Comparison of ENCODE assay signal across 9 mouse cellular contexts in the genomic region with DNA sequence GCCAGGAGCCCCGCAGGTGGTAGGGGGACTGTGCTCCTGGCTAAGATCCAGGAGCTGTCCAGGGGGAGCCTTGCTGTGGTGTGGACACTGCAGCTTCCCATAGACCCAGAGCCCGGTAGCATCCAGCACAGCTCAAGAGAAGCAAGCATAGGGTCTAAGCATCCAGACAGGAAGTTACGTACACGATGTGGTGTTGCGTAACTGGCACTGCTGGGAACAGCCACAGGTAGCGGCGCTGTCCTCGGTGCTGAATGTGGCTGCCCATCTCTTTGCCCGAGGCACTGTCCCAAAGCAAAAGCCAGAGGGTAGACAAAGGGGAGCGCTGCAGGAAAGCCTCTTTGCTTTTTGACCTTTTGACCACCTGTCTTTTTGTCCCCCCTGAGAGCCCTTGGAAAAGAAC. TPM values are rescaled to one million over a fixed set of nuclear protein-coding genes. Genes with fewer than 3 reads are reported as not detected.
DNase-seq lines count a peak whose midpoint lies in the region; ATAC-seq and TF ChIP-seq lines count a peak whose summit lies in the region.
"Had no signal": no experiment of that assay in that cellular context is flagged by ENCODE, and none has a peak within 500 bp of the region (broad histone marks: within the 10 kb centered on the region; RNA-seq: fewer than 3 reads in every experiment).

No protein-coding gene starts in this region.

- WGBS in midbrain, embryonic 10.5 days, result 13% methylated on average over 10 of the region's 10 CpGs
- 18% methylated on average over 10 of the region's 10 CpGs for WGBS in midbrain, embryonic 15.5 days
- WGBS in forebrain, postnatal 0 days, result 14% methylated on average over 10 of the region's 10 CpGs

- H3K9me3 ChIP-seq in midbrain, embryonic 10.5 days (replicated peaks), result no peaks in the 10 kb centered on the region
- no peaks in the 10 kb centered on the region for H3K9me3 ChIP-seq in midbrain, embryonic 15.5 days
- H3K9me3 ChIP-seq in forebrain, postnatal 0 days (ENCODE audit: low read length), result no peaks in the 10 kb centered on the region
- H3K9me3 ChIP-seq: embryonic facial prominence, embryonic 12.5 days had no signal

- H3K27me3 ChIP-seq in midbrain, embryonic 10.5 days (ENCODE audit: low read depth, poor library complexity, severe bottlenecking), result peaks cover 14% of the 10 kb centered on the region
- no peaks in the 10 kb centered on the region for H3K27me3 ChIP-seq in midbrain, embryonic 15.5 days (replicated peaks)
- H3K27me3 ChIP-seq in forebrain, postnatal 0 days (ENCODE audit: insufficient read depth, low read length), result no peaks in the 10 kb centered on the region
- H3K27me3 ChIP-seq: embryonic facial prominence, embryonic 12.5 days had no signal

- no peaks in the 10 kb centered on the region for H3K36me3 ChIP-seq in midbrain, embryonic 10.5 days
- H3K36me3 ChIP-seq in midbrain, embryonic 15.5 days (replicated peaks), result no peaks in the 10 kb centered on the region
- H3K36me3 ChIP-seq in forebrain, postnatal 0 days (ENCODE audit: insufficient read depth), result no peaks in the 10 kb centered on the region
- H3K36me3 ChIP-seq: embryonic facial prominence, embryonic 12.5 days had no signal

- no peak overlapping the region for H3K4me2 ChIP-seq in midbrain, embryonic 15.5 days
- no peak overlapping the region for H3K4me2 ChIP-seq in forebrain, postnatal 0 days (ENCODE audit: low read depth)
- H3K4me2 ChIP-seq: embryonic facial prominence, embryonic 12.5 days had no signal

- H3K9ac ChIP-seq in midbrain, embryonic 15.5 days, result no peak overlapping the region
- no peak overlapping the region for H3K9ac ChIP-seq in forebrain, postnatal 0 days
- H3K9ac ChIP-seq: embryonic facial prominence, embryonic 12.5 days had no signal

- peak; percentile 54 for DNase-seq in midbrain, embryonic 10.5 days (ENCODE audit: low spot score)
- peak; percentile 29 for DNase-seq in c-Kit-positive CD71-positive TER-119-negative erythroid progenitor cells, embryonic 14.5 days (ENCODE audit: low read depth)
- peak; percentile 80 to 81 for DNase-seq in kidney, postnatal 4 days
- DNase-seq in retina, postnatal 1 day, result peak; percentile 52
- no peak for DNase-seq in gastrocnemius, adult 18-20 months (ENCODE audit: low spot score)
- no peak for DNase-seq in forebrain, postnatal 0 days

- H3K4me1 ChIP-seq in midbrain, embryonic 10.5 days, result 0 out of 2 replicates have a peak, but pooled peaks cover 2% of the 10 kb centered on the region
- peaks cover 4% of the 10 kb centered on the region; the same call in 1 of the 2 replicates for H3K4me1 ChIP-seq in midbrain, embryonic 15.5 days
- no peaks in the 10 kb centered on the region for H3K4me1 ChIP-seq in forebrain, postnatal 0 days (ENCODE audit: insufficient read depth)

- no peak for TF ChIP-seq CTCF in forebrain, postnatal 0 days (IDR thresholded peaks at IDR 0.05; ENCODE audit: low read depth)

- no peak overlapping the region for H3K27ac ChIP-seq in midbrain, embryonic 10.5 days (replicated peaks)
- H3K27ac ChIP-seq in midbrain, embryonic 15.5 days, result no peak overlapping the region
- H3K27ac ChIP-seq in forebrain, postnatal 0 days (ENCODE audit: low read depth, low read length), result no peak overlapping the region
- H3K27ac ChIP-seq: embryonic facial prominence, embryonic 12.5 days; macrophage had no signal

- H3K4me3 ChIP-seq in midbrain, embryonic 10.5 days, result no peak overlapping the region
- H3K4me3 ChIP-seq in midbrain, embryonic 15.5 days, result no peak overlapping the region
- H3K4me3 ChIP-seq in forebrain, postnatal 0 days (ENCODE audit: low read depth, low read length), result no peak overlapping the region
- H3K4me3 ChIP-seq: embryonic facial prominence, embryonic 12.5 days had no signal

- no peak for ATAC-seq in midbrain, embryonic 15.5 days (replicated peaks)
- ATAC-seq in forebrain, postnatal 0 days, result no peak

RNA-seq across cellular contexts. Expression of gene Cpz, which starts 6.1 kb away (rescaled TPM):
- polyA plus RNA-seq in midbrain, embryonic 10.5 days (2016; fragmentation: Nextera tagmentation; extraction: Ambion mirVana), result 3.5 and 4.9 TPM in 2 replicates
- 1.8 and 2.2 TPM in 2 replicates for polyA plus RNA-seq in midbrain, embryonic 15.5 days (2015; fragmentation: Nextera tagmentation; extraction: Ambion mirVana)
- total RNA-seq in gastrocnemius, adult 18-20 months (2021), result under 1 TPM in 1 of 2 experiments, not detected in 1; 0.12 TPM
- total RNA-seq in forebrain, postnatal 0 days (2014; rRNA removed), result 3.5 and 14.3 TPM in 2 replicates
- 1.8 and 2.2 TPM in 2 replicates for polyA plus RNA-seq in forebrain, postnatal 0 days (2015; fragmentation: Nextera tagmentation; extraction: Ambion mirVana)
- polyA plus RNA-seq: macrophage had no signal

RNA-seq across cellular contexts. Expression of gene Trmt44, which starts 43.3 kb away (rescaled TPM):
- polyA plus RNA-seq in midbrain, embryonic 10.5 days (2016; fragmentation: Nextera tagmentation; extraction: Ambion mirVana), result 8.7 and 9.1 TPM in 2 replicates
- 7.3 and 7.6 TPM in 2 replicates for polyA plus RNA-seq in midbrain, embryonic 15.5 days (2015; fragmentation: Nextera tagmentation; extraction: Ambion mirVana)
- 1 to 10 TPM; 1.7 TPM for total RNA-seq in gastrocnemius, adult 18-20 months (2021)
- total RNA-seq in forebrain, postnatal 0 days (2014; rRNA removed), result 10.6 and 12.3 TPM in 2 replicates
- 2.7 and 3.5 TPM in 2 replicates for polyA plus RNA-seq in forebrain, postnatal 0 days (2015; fragmentation: Nextera tagmentation; extraction: Ambion mirVana)

RNA-seq across cellular contexts. Expression of gene Acox3, which starts 51.3 kb away (rescaled TPM):
- 10.2 and 16.1 TPM in 2 replicates for polyA plus RNA-seq in midbrain, embryonic 10.5 days (2016; fragmentation: Nextera tagmentation; extraction: Ambion mirVana)
- 14.6 and 16.0 TPM in 2 replicates for polyA plus RNA-seq in midbrain, embryonic 15.5 days (2015; fragmentation: Nextera tagmentation; extraction: Ambion mirVana)
- 10 to 100 TPM; 17.3 to 18.2 TPM for total RNA-seq in gastrocnemius, adult 18-20 months (2021)
- total RNA-seq in forebrain, postnatal 0 days (2014; rRNA removed), result 18.3 and 32.1 TPM in 2 replicates
- polyA plus RNA-seq in forebrain, postnatal 0 days (2015; fragmentation: Nextera tagmentation; extraction: Ambion mirVana), result 12.5 and 13.4 TPM in 2 replicates

Comparison
In these comparisons a context has a peak if more than half of its experiments do, and no peak if none do; other contexts are left out.
1. DNase-seq: peak in midbrain, embryonic 10.5 days (single experiment), c-Kit-positive CD71-positive TER-119-negative erythroid progenitor cells, embryonic 14.5 days (single experiment), kidney, postnatal 4 days (2 of 2) and retina, postnatal 1 day (single experiment); none in gastrocnemius, adult 18-20 months (single experiment) and forebrain, postnatal 0 days (single experiment).